Mouse (Mus musculus) 3T3-L1 (cell line): ENCODE measurements at regions not wholly inside any gene's neighbourhood (a gene's known extent, or its start where the extent isn't known, plus 50 kb on each side); places are given as distances from the start of the nearest gene placed in this dataset.
A peak's percentile ranks its signal among the peaks of the same experiment; 100 is the strongest.

Source experiments
- DNase-seq: peaks from one replicate; pipeline ENCODE4 v3.0.0-alpha.2; 2015; ENCODE audit warnings: low read depth, low spot score

GRCm38 (mm10) chr3:128226930-128227585 lies 330.9 kb upstream of the Fam241a start:
- no peak for DNase-seq

DNA sequence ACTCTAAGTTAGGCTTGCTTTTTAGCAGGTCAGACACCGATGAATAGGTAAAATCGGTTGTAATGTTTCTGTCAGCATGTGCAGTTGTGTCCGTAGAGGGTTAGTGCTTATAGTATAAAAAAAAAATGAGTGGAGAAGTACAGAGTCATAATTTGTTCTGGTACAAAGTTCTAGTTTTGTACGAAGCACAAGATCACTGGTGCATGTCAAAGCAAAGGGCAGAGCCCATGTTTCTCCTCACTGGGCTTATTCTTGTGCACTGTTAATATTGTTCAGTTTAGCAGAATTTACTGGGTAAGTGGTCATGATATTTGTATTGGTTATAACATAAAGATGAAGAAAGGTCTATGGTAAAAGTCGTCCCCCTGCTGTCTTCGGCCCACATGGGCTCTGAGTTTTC lies 330.4 kb upstream of the Fam241a start:
- no peak for DNase-seq

DNA sequence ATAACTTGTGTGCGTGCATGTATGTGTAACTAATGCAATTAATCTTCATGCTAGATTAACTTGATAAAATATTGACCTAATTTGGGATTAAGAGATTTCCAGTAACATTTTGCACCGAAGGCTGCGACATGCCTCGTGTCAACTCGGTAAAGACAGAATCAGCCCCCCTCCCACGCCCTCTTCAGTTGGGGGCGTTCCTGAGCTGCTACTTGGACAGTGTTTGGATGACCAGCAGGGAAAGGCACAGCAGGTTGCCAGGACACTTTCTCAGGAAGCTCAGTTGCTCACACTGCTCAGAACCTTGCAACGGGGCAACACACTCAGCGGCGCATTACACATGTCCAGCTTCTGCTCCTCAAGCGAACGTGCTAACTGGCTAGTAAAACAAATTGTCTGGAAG lies 326.2 kb upstream of the Fam241a start:
- no peak for DNase-seq

GRCm38 (mm10) chr3:128221625-128222024 lies 325.5 kb upstream of the Fam241a start:
- DNase-seq: no peak

GRCm38 (mm10) chr3:128220776-128221550 lies 324.8 kb upstream of the Fam241a start:
- DNase-seq: no peak

- no peak for DNase-seq
Measured at GRCm38 (mm10) chr3:128217765-128218415, 321.8 kb upstream of the Fam241a start.

GRCm38 (mm10) chr3:128212256-128212655 lies 316.1 kb upstream of the Fam241a start:
- DNase-seq: no peak

DNA sequence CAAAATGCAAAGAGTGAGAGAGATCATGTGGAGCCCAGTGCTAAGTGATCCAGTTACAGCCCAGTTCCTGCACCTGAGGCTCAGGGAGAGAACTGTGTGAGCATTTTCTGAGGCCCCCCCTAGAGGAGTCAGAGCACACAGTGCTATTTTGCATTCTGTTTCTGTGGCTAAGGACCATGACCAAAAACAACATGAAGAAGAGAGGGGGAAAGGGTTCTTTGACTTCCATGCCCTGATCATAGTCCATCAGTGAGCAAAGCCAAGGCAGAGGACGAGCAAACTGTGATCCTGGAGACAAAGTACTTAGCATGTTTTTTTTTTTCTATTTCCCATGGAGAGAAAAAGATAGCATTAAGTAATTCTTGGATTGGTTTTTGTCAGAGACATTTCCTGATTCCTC lies 314.5 kb upstream of the Fam241a start:
- no peak for DNase-seq

- no peak for DNase-seq
Measured at GRCm38 (mm10) chr3:128206948-128207347, 310.8 kb upstream of the Fam241a start.

DNA sequence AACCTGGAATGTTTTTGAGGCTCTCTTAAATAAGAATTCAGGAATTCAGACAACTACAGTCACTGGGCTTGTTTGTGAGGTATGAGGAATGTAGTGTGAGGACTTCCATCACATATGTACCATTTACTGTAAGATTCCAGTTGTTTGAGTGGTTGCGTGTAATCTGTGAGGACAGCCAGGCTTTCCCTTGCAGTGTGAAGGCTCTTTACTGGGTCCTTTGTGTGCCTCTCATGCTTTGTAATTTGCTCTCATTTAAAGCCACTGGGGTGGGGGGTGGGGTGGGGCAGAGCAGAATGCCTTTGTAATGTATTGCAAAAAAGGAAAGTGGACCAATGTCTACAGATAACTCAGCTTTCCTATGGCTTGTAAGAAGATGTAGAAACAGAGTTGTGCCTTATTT lies 310.4 kb upstream of the Fam241a start:
- DNase-seq: no peak

- no peak for DNase-seq
Measured at GRCm38 (mm10) chr3:128200574-128201235, 304.6 kb upstream of the Fam241a start.

DNA sequence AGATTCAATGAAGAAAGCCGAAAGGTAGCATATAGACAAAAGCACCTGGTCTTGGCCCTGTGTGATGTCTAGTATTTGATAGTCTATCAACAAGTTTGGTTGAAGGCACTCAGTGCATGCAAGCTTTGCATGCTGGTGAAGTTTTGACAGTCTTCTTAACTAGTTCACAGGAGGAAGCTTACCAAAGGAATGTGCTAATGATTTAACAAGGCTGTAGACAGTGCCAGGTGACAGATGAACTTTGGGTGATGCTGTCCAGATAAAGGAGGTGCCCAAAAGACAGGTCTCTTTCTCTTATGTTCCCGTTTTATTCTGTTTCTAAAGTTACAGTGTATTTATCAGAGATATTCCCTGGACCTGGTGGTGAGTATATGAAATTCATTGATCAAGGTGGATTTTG lies 303.3 kb upstream of the Fam241a start:
- no peak for DNase-seq

GRCm38 (mm10) chr3:128192046-128192800 lies 296.1 kb upstream of the Fam241a start:
- DNase-seq: no peak

- no peak for DNase-seq
Measured at GRCm38 (mm10) chr3:128187330-128188044, 291.4 kb upstream of the Fam241a start.

DNA sequence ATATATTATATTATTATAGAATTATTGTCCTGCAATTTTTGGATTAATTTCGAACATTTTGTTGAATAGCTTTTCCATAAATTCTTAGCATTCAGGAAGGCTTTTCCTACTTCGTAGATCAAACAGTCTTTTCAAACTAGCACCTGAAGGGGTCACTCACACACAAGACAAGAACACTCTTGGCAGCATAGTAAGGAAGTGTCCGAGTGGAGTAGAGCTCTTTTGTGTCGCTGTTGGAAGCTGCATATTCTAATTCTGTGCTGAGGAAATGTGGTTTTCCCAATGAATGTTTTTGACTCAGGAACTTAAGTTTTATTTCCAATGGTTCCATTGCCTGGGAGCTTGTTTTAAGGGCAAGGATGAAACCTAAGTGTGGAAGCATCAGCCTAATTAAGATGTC lies 290.2 kb upstream of the Fam241a start:
- peak; percentile 6 for DNase-seq

GRCm38 (mm10) chr3:128181221-128181908 lies 285.2 kb upstream of the Fam241a start:
- no peak for DNase-seq

DNA sequence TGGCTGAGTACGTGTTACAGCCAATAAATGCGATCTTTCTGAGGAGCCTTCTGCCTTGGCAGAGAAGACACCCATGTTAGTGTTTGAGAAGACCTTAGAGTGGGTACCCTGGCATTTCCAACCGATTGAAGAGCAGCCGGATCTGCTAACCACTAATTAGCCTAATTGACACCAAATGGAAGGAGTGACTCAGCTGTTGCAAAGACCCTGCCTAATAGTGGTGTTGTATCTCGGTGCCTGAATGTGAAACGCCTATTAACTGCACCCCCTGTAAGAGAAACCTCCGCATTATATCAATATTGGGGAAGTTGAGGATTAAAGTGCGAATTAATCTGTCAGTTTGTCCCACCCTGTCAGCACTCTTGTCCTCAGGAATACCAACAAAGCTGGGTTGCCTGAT lies 253.1 kb upstream of the Fam241a start:
- DNase-seq: no peak

GRCm38 (mm10) chr3:128145329-128145728 lies 249.2 kb upstream of the Fam241a start:
- no peak for DNase-seq

- no peak for DNase-seq
Measured at GRCm38 (mm10) chr3:128127836-128128235, 231.7 kb upstream of the Fam241a start.

- peak; percentile 35 for DNase-seq
Measured at GRCm38 (mm10) chr3:128126664-128127063, 230.5 kb upstream of the Fam241a start.
